Mouse (Mus musculus): ENCODE measurements around the gene Ifi27l2a. TPM values are rescaled to one million over a fixed set of nuclear protein-coding genes. Genes with fewer than 3 reads are reported as not detected.
A peak's percentile ranks its signal among the peaks of the same experiment; 100 is the strongest.

Gene Ifi27l2a
- polyA plus RNA-seq, 1 experiment from 2014 or later: 13.8 TPM

- under 1% methylated on average over 33 of the region's 33 CpGs for WGBS
- Histone ChIP-seq H3K36me3 (peaks cover 7% of the 10 kb centered on the region; the same call in 1 of the 2 replicates), H3K27ac (peak within 1 kb of the TSS; percentile 64; the same call in 1 of the 2 replicates), H3K4me3 (peak within 1 kb of the TSS; percentile 93), H3K9ac (peak within 1 kb of the TSS; percentile 93), H3K4me2 (peak within 1 kb of the TSS; percentile 71), H3K27me3 (no peaks in the 10 kb centered on the region), H3K9me3 (replicated peaks) (no peaks in the 10 kb centered on the region), H3K4me1 (replicated peaks) (peaks cover 28% of the 10 kb centered on the region)
- ATAC-seq (replicated peaks; ENCODE audit: insufficient number of reproducible peaks, insufficient read depth, low FRiP score, low read depth): peak; percentile 100
These were observed 17.6 kb downstream of the Ifi27l2a start, which contains the start of gene Ddx24 for GRCm38 (mm10) chr12:103425729-103426470. Ddx24 (minus strand) TSS chr12:103425830.

- Histone ChIP-seq H3K4me3 (peak overlapping the region; percentile 93), H3K27ac (peak overlapping the region; percentile 64; the same call in 1 of the 2 replicates), H3K27me3 (no peaks in the 10 kb centered on the region), H3K36me3 (peaks cover 7% of the 10 kb centered on the region; the same call in 1 of the 2 replicates), H3K9me3 (replicated peaks) (no peaks in the 10 kb centered on the region), H3K4me1 (replicated peaks) (peaks cover 28% of the 10 kb centered on the region), H3K9ac (peak overlapping the region; percentile 93), H3K4me2 (peak overlapping the region; percentile 71)
- 8% methylated on average over 33 of the region's 33 CpGs for WGBS
- no peak for ATAC-seq (replicated peaks; ENCODE audit: insufficient number of reproducible peaks, insufficient read depth, low FRiP score, low read depth)
These were observed 18.3 kb downstream of the Ifi27l2a start for GRCm38 (mm10) chr12:103425016-103425728.

GRCm38 (mm10) chr12:103408144-103408543, 35.3 kb downstream of the Ifi27l2a start:
- Histone ChIP-seq H3K4me2 (no peak overlapping the region), H3K36me3 (peaks cover 83% of the 10 kb centered on the region), H3K9ac (no peak overlapping the region), H3K9me3 (replicated peaks) (no peaks in the 10 kb centered on the region), H3K27me3 (no peaks in the 10 kb centered on the region), H3K4me3 (no peak overlapping the region), H3K4me1 (replicated peaks) (no peaks in the 10 kb centered on the region), H3K27ac (no peak overlapping the region)
- ATAC-seq (replicated peaks; ENCODE audit: insufficient number of reproducible peaks, insufficient read depth, low FRiP score, low read depth): no peak
- 92% methylated on average over 10 of the region's 10 CpGs for WGBS

- ATAC-seq (replicated peaks; ENCODE audit: insufficient number of reproducible peaks, insufficient read depth, low FRiP score, low read depth): no peak
- H3K36me3 ChIP-seq: peaks cover 78% of the 10 kb centered on the region
- H3K4me3 ChIP-seq: no peak within 1 kb of the TSS
- H3K27me3 ChIP-seq: no peaks in the 10 kb centered on the region
- H3K4me2 ChIP-seq: no peak within 1 kb of the TSS
- H3K9ac ChIP-seq: no peak within 1 kb of the TSS
- WGBS: 88% methylated on average over 4 of the region's 4 CpGs
- H3K27ac ChIP-seq: no peak within 1 kb of the TSS
- no peaks in the 10 kb centered on the region for H3K4me1 ChIP-seq (replicated peaks)
- H3K9me3 ChIP-seq (replicated peaks): no peaks in the 10 kb centered on the region
These were observed 35.8 kb downstream of the Ifi27l2a start, which contains the start of gene 9330161L09Rik for GRCm38 (mm10) chr12:103407720-103408119. 9330161L09Rik (minus strand) TSS chr12:103407820.

- no peak overlapping the region for H3K27ac ChIP-seq
- no peak for ATAC-seq (replicated peaks; ENCODE audit: insufficient number of reproducible peaks, insufficient read depth, low FRiP score, low read depth)
- H3K9me3 ChIP-seq (replicated peaks): no peaks in the 10 kb centered on the region
- H3K4me1 ChIP-seq (replicated peaks): no peaks in the 10 kb centered on the region
- H3K9ac ChIP-seq: no peak overlapping the region
- no peak overlapping the region for H3K4me2 ChIP-seq
- H3K27me3 ChIP-seq: no peaks in the 10 kb centered on the region
- H3K36me3 ChIP-seq: peaks cover 44% of the 10 kb centered on the region
- 82% methylated on average over 18 of the region's 18 CpGs for WGBS
- H3K4me3 ChIP-seq: no peak overlapping the region
These were observed 39.3 kb downstream of the Ifi27l2a start for GRCm38 (mm10) chr12:103404131-103404530.

GRCm38 (mm10) chr12:103396751-103397150, 46.7 kb downstream of the Ifi27l2a start:
- ATAC-seq (replicated peaks; ENCODE audit: insufficient number of reproducible peaks, insufficient read depth, low FRiP score, low read depth): no peak
- no peak overlapping the region for H3K4me2 ChIP-seq
- 55% methylated on average over 7 of the region's 7 CpGs for WGBS

GRCm38 (mm10) chr12:103395486-103396275, 47.8 kb downstream of the Ifi27l2a start:
- Histone ChIP-seq H3K4me3 (no peak overlapping the region), H3K27ac (no peak overlapping the region), H3K36me3 (no peaks in the 10 kb centered on the region; the same call in 1 of the 2 replicates), H3K27me3 (no peaks in the 10 kb centered on the region), H3K9ac (no peak overlapping the region), H3K4me2 (no peak overlapping the region), H3K9me3 (replicated peaks) (no peaks in the 10 kb centered on the region), H3K4me1 (replicated peaks) (peaks cover 46% of the 10 kb centered on the region)
- WGBS: 66% methylated on average over 12 of the region's 12 CpGs
- ATAC-seq (replicated peaks; ENCODE audit: insufficient number of reproducible peaks, insufficient read depth, low FRiP score, low read depth): no peak

More at GRCm38 (mm10) chr12:103396751-103397150, 46.7 kb downstream of the Ifi27l2a start:
- Histone ChIP-seq H3K27ac (0 out of 2 replicates have a peak overlapping the region, but pooled peaks have one; percentile 3), H3K27me3 (no peaks in the 10 kb centered on the region), H3K9me3 (replicated peaks) (no peaks in the 10 kb centered on the region), H3K4me3 (no peak overlapping the region), H3K4me1 (replicated peaks) (peaks cover 36% of the 10 kb centered on the region), H3K9ac (no peak overlapping the region), H3K36me3 (no peaks in the 10 kb centered on the region; the same call in 1 of the 2 replicates)

- H3K4me2 ChIP-seq: no peak overlapping the region
- no peaks in the 10 kb centered on the region for H3K9me3 ChIP-seq (replicated peaks)
- 44% methylated on average over 6 of the region's 6 CpGs for whole genome bisulfite sequencing
- H3K36me3 ChIP-seq: no peaks in the 10 kb centered on the region
- H3K4me3 ChIP-seq: no peak overlapping the region
- no peak for ATAC-seq (replicated peaks; ENCODE audit: insufficient number of reproducible peaks, insufficient read depth, low FRiP score, low read depth)
- no peaks in the 10 kb centered on the region for H3K27me3 ChIP-seq
- peaks cover 61% of the 10 kb centered on the region for H3K4me1 ChIP-seq (replicated peaks)
- H3K9ac ChIP-seq: no peak overlapping the region
- no peak overlapping the region for H3K27ac ChIP-seq
These were observed 50.0 kb downstream of the Ifi27l2a start for GRCm38 (mm10) chr12:103393528-103393927.

Other genes with a start within 250 kb of the Ifi27l2a start
- gene Prima1, start 201.5 kb downstream of the Ifi27l2a start, polyA plus RNA-seq (2015; fragmentation: Nextera tagmentation; extraction: Ambion mirVana): 0.25 and 0.37 TPM in 2 replicates
- gene Fam181a, start 132.7 kb downstream of the Ifi27l2a start, polyA plus RNA-seq (2015; fragmentation: Nextera tagmentation; extraction: Ambion mirVana): not detected in 2 replicates
- 194 and 219 TPM in 2 replicates for gene Asb2, start 87.7 kb downstream of the Ifi27l2a start, polyA plus RNA-seq (2015; fragmentation: Nextera tagmentation; extraction: Ambion mirVana)
- gene Otub2, start 55.0 kb downstream of the Ifi27l2a start, polyA plus RNA-seq (2015; fragmentation: Nextera tagmentation; extraction: Ambion mirVana): 9.9 and 11.2 TPM in 2 replicates
- 0.19 and 0.42 TPM in 2 replicates for gene 9330161L09Rik, start 35.9 kb downstream of the Ifi27l2a start, polyA plus RNA-seq (2015; fragmentation: Nextera tagmentation; extraction: Ambion mirVana)
- 56.9 and 79.8 TPM in 2 replicates for gene Ddx24, start 17.9 kb downstream of the Ifi27l2a start, polyA plus RNA-seq (2015; fragmentation: Nextera tagmentation; extraction: Ambion mirVana)
- 38.0 and 54.9 TPM in 2 replicates for gene Ifi27, start 9.5 kb downstream of the Ifi27l2a start, polyA plus RNA-seq (2015; fragmentation: Nextera tagmentation; extraction: Ambion mirVana)
- gene Ifi27l2b, start 13.5 kb upstream of the Ifi27l2a start, polyA plus RNA-seq (2015; fragmentation: Nextera tagmentation; extraction: Ambion mirVana): 0.19 and 0.29 TPM in 2 replicates
- gene Ppp4r4, start 88.6 kb upstream of the Ifi27l2a start, polyA plus RNA-seq (2015; fragmentation: Nextera tagmentation; extraction: Ambion mirVana): 0.23 and 0.32 TPM in 2 replicates
- 0.55 TPM in 1 of 2 replicates, not detected in the other for gene Serpina10, start 187.8 kb upstream of the Ifi27l2a start, polyA plus RNA-seq (2015; fragmentation: Nextera tagmentation; extraction: Ambion mirVana)
- 1.2 and 10.7 TPM in 2 replicates for gene Serpina6, start 213.5 kb upstream of the Ifi27l2a start, polyA plus RNA-seq (2015; fragmentation: Nextera tagmentation; extraction: Ambion mirVana)
- not detected in 2 replicates for gene Serpina16, start 232.5 kb upstream of the Ifi27l2a start, polyA plus RNA-seq (2015; fragmentation: Nextera tagmentation; extraction: Ambion mirVana)

Measured in heart, embryonic 15.5 days (tissue).